Mouse (Mus musculus): ENCODE data around the gene Olfr1393. TPM values are rescaled to one million over a fixed set of nuclear protein-coding genes. Genes with fewer than 3 reads are reported as not detected.

Olfr1393 gene
- polyA plus RNA-seq, 1 experiment from 2014 or later: not detected

Other genes starting within 250 kb of the Olfr1393 start
- gene 9930111J21Rik2, start 227.1 kb upstream of the Olfr1393 start, polyA plus RNA-seq (2015; fragmentation: Nextera tagmentation; extraction: Ambion mirVana): 0.76 and 1.1 TPM in 2 replicates
- gene Tgtp2, start 214.1 kb upstream of the Olfr1393 start, polyA plus RNA-seq (2015; fragmentation: Nextera tagmentation; extraction: Ambion mirVana): 0.56 and 0.88 TPM in 2 replicates
- 3.1 and 3.2 TPM in 2 replicates for gene Ifi47, start 201.7 kb upstream of the Olfr1393 start, polyA plus RNA-seq (2015; fragmentation: Nextera tagmentation; extraction: Ambion mirVana)
- not detected in 2 replicates for gene Olfr1396, start 163.4 kb upstream of the Olfr1393 start, polyA plus RNA-seq (2015; fragmentation: Nextera tagmentation; extraction: Ambion mirVana)
- not detected in 2 replicates for gene Olfr1395, start 136.0 kb upstream of the Olfr1393 start, polyA plus RNA-seq (2015; fragmentation: Nextera tagmentation; extraction: Ambion mirVana)
- gene Olfr1394, start 123.9 kb upstream of the Olfr1393 start, polyA plus RNA-seq (2015; fragmentation: Nextera tagmentation; extraction: Ambion mirVana): not detected in 2 replicates
- gene Btnl9, start 91.1 kb upstream of the Olfr1393 start, polyA plus RNA-seq (2015; fragmentation: Nextera tagmentation; extraction: Ambion mirVana): 1.7 and 2.2 TPM in 2 replicates
- 24.4 and 28.6 TPM in 2 replicates for gene Zfp62, start 75.0 kb upstream of the Olfr1393 start, polyA plus RNA-seq (2015; fragmentation: Nextera tagmentation; extraction: Ambion mirVana)
- gene Mgat1, start 34.1 kb upstream of the Olfr1393 start, polyA plus RNA-seq (2015; fragmentation: Nextera tagmentation; extraction: Ambion mirVana): 53.5 and 61.2 TPM in 2 replicates
- not detected in 2 replicates for gene Olfr1392, start 7.0 kb downstream of the Olfr1393 start, polyA plus RNA-seq (2015; fragmentation: Nextera tagmentation; extraction: Ambion mirVana)
- not detected in 2 replicates for gene Olfr10, start 26.4 kb downstream of the Olfr1393 start, polyA plus RNA-seq (2015; fragmentation: Nextera tagmentation; extraction: Ambion mirVana)
- not detected in 2 replicates for gene Olfr1391, start 44.4 kb downstream of the Olfr1393 start, polyA plus RNA-seq (2015; fragmentation: Nextera tagmentation; extraction: Ambion mirVana)
- not detected in 2 replicates for gene Olfr1390, start 56.9 kb downstream of the Olfr1393 start, polyA plus RNA-seq (2015; fragmentation: Nextera tagmentation; extraction: Ambion mirVana)
- not detected in 2 replicates for gene Olfr1389, start 144.8 kb downstream of the Olfr1393 start, polyA plus RNA-seq (2015; fragmentation: Nextera tagmentation; extraction: Ambion mirVana)
- 0.06 and 0.10 TPM in 2 replicates for gene Olfr1388, start 158.3 kb downstream of the Olfr1393 start, polyA plus RNA-seq (2015; fragmentation: Nextera tagmentation; extraction: Ambion mirVana)
- not detected in 2 replicates for gene Olfr1387, start 177.0 kb downstream of the Olfr1393 start, polyA plus RNA-seq (2015; fragmentation: Nextera tagmentation; extraction: Ambion mirVana)
- not detected in 2 replicates for gene Olfr1386, start 186.7 kb downstream of the Olfr1393 start, polyA plus RNA-seq (2015; fragmentation: Nextera tagmentation; extraction: Ambion mirVana)
- gene Olfr1385, start 210.8 kb downstream of the Olfr1393 start, polyA plus RNA-seq (2015; fragmentation: Nextera tagmentation; extraction: Ambion mirVana): not detected in 2 replicates
- gene Olfr1384, start 228.4 kb downstream of the Olfr1393 start, polyA plus RNA-seq (2015; fragmentation: Nextera tagmentation; extraction: Ambion mirVana): not detected in 2 replicates
- gene Olfr1383, start 241.3 kb downstream of the Olfr1393 start, polyA plus RNA-seq (2015; fragmentation: Nextera tagmentation; extraction: Ambion mirVana): not detected in 2 replicates
- gene Olfr1382, start 249.9 kb downstream of the Olfr1393 start, polyA plus RNA-seq (2015; fragmentation: Nextera tagmentation; extraction: Ambion mirVana): not detected in 2 replicates